Mouse (Mus musculus) forebrain, embryonic 14.5 days (tissue): ENCODE data around the gene Hip1r. TPM values are rescaled to one million over a fixed set of nuclear protein-coding genes. Genes with fewer than 3 reads are reported as not detected.
"Not testable (repeated sequence)": the region's sequence is repeated elsewhere in the genome, so short reads cannot be mapped to it uniquely, and the experiment has no call there.

Experiments used
- ATAC-seq: fragments of 200-750 bp; cut with Nextera tagmentation; 2 replicates; pipeline ENCODE4 v1.8.0; 2017; ENCODE audit warnings: mild to moderate bottlenecking, moderate library complexity
- DNase-seq: peaks from one replicate; pipeline ENCODE4 v3.0.0-alpha.2; 2015; ENCODE audit warnings: low spot score
- H3K27ac ChIP-seq: fragments of 300-500 bp; sonication (generic); 2 replicates; pipeline ENCODE4 v1.5.1; 2014; ENCODE audit warnings: low read depth, mild to moderate bottlenecking, control low read depth, low read length, moderate library complexity
- H3K27me3 ChIP-seq: fragments of 300-500 bp; sonication (generic); replicated peaks from 2 replicates; pipeline ENCODE4 v1.6.1; 2014; ENCODE audit warnings: low read length, control low read depth, mixed read lengths; ENCODE audit not compliant: control insufficient read depth, insufficient read depth
- H3K36me3 ChIP-seq: fragments of 300-500 bp; sonication (generic); 2 replicates; pipeline ENCODE4 v1.6.1; 2014; ENCODE audit warnings: low read length, control low read depth; ENCODE audit not compliant: control insufficient read depth, insufficient read depth
- H3K4me1 ChIP-seq: fragments of 300-500 bp; sonication (generic); 2 replicates; pipeline ENCODE4 v1.6.1; 2014; ENCODE audit warnings: antibody characterized with exemption, low read length, control low read depth; ENCODE audit not compliant: control insufficient read depth, insufficient read depth
- H3K4me2 ChIP-seq: fragments of 300-500 bp; sonication (generic); 2 replicates; pipeline ENCODE4 v1.6.1; 2014; ENCODE audit warnings: mild to moderate bottlenecking, control low read depth, low read length
- H3K4me3 ChIP-seq: fragments of 300-500 bp; sonication (generic); 2 replicates; pipeline ENCODE4 v1.5.1; 2014; ENCODE audit warnings: low read depth, low read length, control low read depth
- H3K9ac ChIP-seq: fragments of 300-500 bp; sonication (generic); 2 replicates; pipeline ENCODE4 v1.6.1; 2014; ENCODE audit warnings: mild to moderate bottlenecking, low read length, control low read depth, moderate library complexity
- H3K9me3 ChIP-seq: fragments of 300-500 bp; sonication (generic); replicated peaks from 2 replicates; pipeline ENCODE4 v1.6.1; 2016; ENCODE audit warnings: low read length, control low read depth, mixed read lengths; ENCODE audit not compliant: control insufficient read depth
- WGBS: fragments of 180-500 bp; shearing (Covaris S2); extraction: QIAGEN DNeasy Blood & Tissue Kit; methylation state at CpG from one replicate; pipeline ENCODE4 v1.1.7; 2014; 5-methylcytosine and 5-hydroxymethylcytosine counted together
- microRNA-seq: library from miRNA; unstranded; fragments of <30 nt; microRNA quantifications from one replicate; pipeline ENCODE4, GENCODE M21; 2016
- polyA plus RNA-seq: library from polyadenylated mRNA; unstranded; fragments of >200 nt; fragmentation: Nextera tagmentation; extraction: Ambion mirVana; gene quantifications from 2 replicates; pipeline ENCODE4 v1.2.1, GENCODE M21; 2014

Gene Hip1r
- polyA plus RNA-seq, 1 experiment from 2014 or later = 12.4 TPM

DNA sequence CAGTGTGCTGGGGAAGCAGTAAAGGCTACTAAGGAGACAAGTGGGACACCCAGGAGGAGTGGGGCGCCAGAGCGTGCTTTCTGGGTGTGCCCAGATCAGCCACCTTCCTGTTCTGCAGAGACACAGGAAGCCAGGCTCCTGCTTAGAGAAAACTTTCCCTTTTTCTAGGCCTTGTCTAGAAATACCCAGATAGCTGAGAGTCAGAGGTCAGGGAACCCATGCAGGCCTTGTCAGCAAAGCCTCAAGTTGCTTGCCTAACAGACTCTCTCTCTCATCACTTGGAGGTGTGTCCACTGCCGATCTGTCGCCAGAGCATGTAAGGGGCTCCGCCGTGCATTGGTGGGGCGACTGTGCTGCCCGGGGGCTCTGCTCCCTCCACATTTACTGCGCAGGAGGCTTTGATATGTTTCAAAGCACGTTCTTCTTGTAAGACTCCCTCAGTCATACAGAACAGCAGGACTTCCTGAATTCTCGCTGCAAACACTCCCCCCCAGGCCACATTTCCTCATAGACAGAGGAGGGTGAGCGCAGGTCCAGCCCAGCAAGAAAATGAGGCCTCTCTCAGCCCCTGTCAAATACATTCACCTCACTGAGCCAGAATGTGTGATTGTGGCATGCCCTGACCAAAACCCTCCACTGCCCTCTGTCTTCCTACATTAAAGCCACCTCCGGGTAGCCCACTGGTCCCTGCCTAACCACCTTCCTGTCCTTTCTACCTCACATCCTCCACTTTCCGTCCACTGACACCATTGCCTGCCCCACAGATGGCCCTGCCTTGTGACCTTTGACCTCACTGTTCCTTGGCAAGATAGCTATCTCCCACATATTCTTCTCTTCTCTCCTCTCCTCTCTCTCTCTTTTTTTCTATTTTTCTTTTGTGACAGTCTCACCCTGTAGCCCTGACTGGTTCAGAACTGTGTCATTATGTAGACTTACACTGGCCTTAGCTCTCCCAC, 76.9 kb downstream of the Hip1r start:
- 0 out of 2 replicates have a peak overlapping the region, but pooled peaks have one; percentile 41 for H3K27ac ChIP-seq
- H3K27me3 ChIP-seq = no peaks in the 10 kb centered on the region
- no peaks in the 10 kb centered on the region for H3K9me3 ChIP-seq
- DNase-seq (no peak), ATAC-seq (no peak)
- WGBS = 75% methylated on average over 14 of the region's 14 CpGs
- H3K9ac ChIP-seq = peak overlapping the region; percentile 5; the same call in 1 of the 2 replicates
- H3K36me3 ChIP-seq = no peaks in the 10 kb centered on the region
- peaks cover 4% of the 10 kb centered on the region; the same call in 1 of the 2 replicates for H3K4me1 ChIP-seq
- no peak overlapping the region for H3K4me3 ChIP-seq
- no peak overlapping the region for H3K4me2 ChIP-seq

DNA sequence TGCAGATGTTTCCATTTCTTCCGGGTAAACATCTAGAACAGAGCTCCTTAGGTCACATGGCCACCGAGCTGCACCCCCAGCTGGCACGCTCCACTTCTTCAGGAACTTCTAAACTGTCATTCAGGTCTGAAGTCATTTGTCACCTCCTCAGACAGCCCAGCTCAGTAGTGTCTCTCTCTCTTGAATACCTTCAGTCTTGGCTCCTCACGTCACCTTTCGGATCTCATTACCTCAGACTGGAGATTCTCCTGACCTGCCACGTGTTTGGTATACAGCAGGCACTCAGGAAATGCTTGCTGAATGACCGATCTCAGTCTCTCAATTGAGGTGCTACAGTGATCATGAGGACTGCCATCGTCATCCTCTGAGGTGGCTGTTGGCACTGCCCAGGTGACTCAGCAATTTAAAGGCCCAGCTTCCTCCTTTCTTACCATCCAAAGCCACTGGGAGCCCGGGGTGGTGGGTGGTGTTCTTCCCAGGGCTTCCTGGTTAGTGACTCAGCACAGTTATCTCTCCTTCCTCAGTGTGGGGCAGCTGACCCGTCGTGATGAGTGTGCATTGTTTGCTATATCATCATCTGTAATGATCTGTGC, 78.6 kb downstream of the Hip1r start:
- H3K9ac ChIP-seq = no peak overlapping the region
- DNase-seq (no peak), ATAC-seq (no peak)
- no peak overlapping the region for H3K4me2 ChIP-seq
- H3K36me3 ChIP-seq = no peaks in the 10 kb centered on the region
- no peaks in the 10 kb centered on the region; the same call in 1 of the 2 replicates for H3K9me3 ChIP-seq
- H3K27me3 ChIP-seq = no peaks in the 10 kb centered on the region
- 87% methylated on average over 11 of the region's 11 CpGs for WGBS
- no peak overlapping the region for H3K27ac ChIP-seq
- H3K4me3 ChIP-seq = no peak overlapping the region
- H3K4me1 ChIP-seq = no peaks in the 10 kb centered on the region

DNA sequence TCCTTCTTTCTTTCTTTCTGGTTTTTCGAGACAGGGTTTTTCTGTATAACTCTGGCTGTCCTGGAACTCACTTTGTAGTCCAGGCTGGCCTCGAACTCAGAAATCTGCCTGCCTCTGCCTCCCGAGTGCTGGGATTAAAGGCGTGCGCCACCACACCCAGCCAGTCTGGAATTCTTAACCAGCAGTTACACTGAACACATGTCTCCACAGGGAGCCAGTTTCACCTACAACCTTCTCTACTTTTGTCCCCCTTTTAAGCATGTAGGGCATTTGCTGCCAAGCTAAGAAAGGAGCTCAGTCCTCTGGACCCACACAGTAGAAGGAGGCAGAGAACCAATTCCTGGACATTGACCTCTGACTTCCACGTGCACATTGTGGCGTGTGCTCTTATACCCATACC, 79.2 kb downstream of the Hip1r start:
- not testable (repeated sequence) for H3K4me3 ChIP-seq, DNase-seq, H3K9me3 ChIP-seq, ATAC-seq, H3K27ac ChIP-seq, H3K27me3 ChIP-seq, H3K4me1 ChIP-seq, H3K36me3 ChIP-seq, H3K4me2 ChIP-seq, H3K9ac ChIP-seq
- 92% methylated on average over 7 of the region's 7 CpGs for WGBS

Small RNA genes lying within 50 kb of the gene (microRNA-seq; reads per million reads assigned to microRNA genes)
- gene Mir7032 = not detected

Other genes starting within 250 kb of the Hip1r start
- gene Rsrc2, start 224.2 kb upstream of the Hip1r start, polyA plus RNA-seq = 126 and 143 TPM in 2 replicates
- 11.4 and 12.9 TPM in 2 replicates for gene Kntc1, start 223.9 kb upstream of the Hip1r start, polyA plus RNA-seq
- gene Hcar2, start 108.1 kb upstream of the Hip1r start, polyA plus RNA-seq = not detected in 2 replicates
- gene Hcar1, start 93.6 kb upstream of the Hip1r start, polyA plus RNA-seq = 0.17 and 0.27 TPM in 2 replicates
- 95.3 and 127 TPM in 2 replicates for gene Denr, start 66.5 kb upstream of the Hip1r start, polyA plus RNA-seq
- 0.70 and 0.88 TPM in 2 replicates for gene Gm43518, start 46.2 kb upstream of the Hip1r start, polyA plus RNA-seq
- 4.3 and 5.3 TPM in 2 replicates for gene Ccdc62, start 42.9 kb upstream of the Hip1r start, polyA plus RNA-seq
- 70.5 and 86.6 TPM in 2 replicates for gene Vps37b, start 58.6 kb downstream of the Hip1r start, polyA plus RNA-seq
- 6.8 and 7.9 TPM in 2 replicates for gene Abcb9, start 122.2 kb downstream of the Hip1r start, polyA plus RNA-seq
- 19.8 and 21.0 TPM in 2 replicates for gene Ogfod2, start 138.7 kb downstream of the Hip1r start, polyA plus RNA-seq
- gene Arl6ip4, start 142.5 kb downstream of the Hip1r start, polyA plus RNA-seq = 52.1 and 56.5 TPM in 2 replicates